Mouse (Mus musculus) intestine, embryonic 15.5 days (tissue): ENCODE data around the gene Icam5. TPM values are rescaled to one million over a fixed set of nuclear protein-coding genes. Genes with fewer than 3 reads are reported as not detected.
"Not testable (repeated sequence)": the region's sequence is repeated elsewhere in the genome, so short reads cannot be mapped to it uniquely, and the experiment has no call there.

Source experiments
- ATAC-seq: fragments of 200-750 bp; cut with Nextera tagmentation; 2 replicates; pipeline ENCODE4 v1.8.0; 2017; ENCODE audit warnings: moderate TSS enrichment, moderate library complexity
- H3K27ac ChIP-seq: fragments of 300-500 bp; sonication (generic); 2 replicates; pipeline ENCODE4 v1.5.1; 2015; ENCODE audit warnings: mild to moderate bottlenecking, inconsistent platforms
- H3K27me3 ChIP-seq: fragments of 300-500 bp; sonication (generic); replicated peaks from 2 replicates; pipeline ENCODE4 v1.6.1; 2015; ENCODE audit warnings: inconsistent platforms
- H3K36me3 ChIP-seq: fragments of 300-500 bp; sonication (generic); 2 replicates; pipeline ENCODE4 v1.6.1; 2015; ENCODE audit warnings: inconsistent platforms
- H3K4me1 ChIP-seq: fragments of 300-500 bp; sonication (generic); replicated peaks from 2 replicates; pipeline ENCODE4 v1.6.1; 2015; ENCODE audit warnings: inconsistent platforms
- H3K4me2 ChIP-seq: fragments of 300-500 bp; sonication (generic); replicated peaks from 2 replicates; pipeline ENCODE4 v1.6.1; 2015; ENCODE audit warnings: mild to moderate bottlenecking, inconsistent platforms
- H3K4me3 ChIP-seq: fragments of 300-500 bp; sonication (generic); replicated peaks from 2 replicates; pipeline ENCODE4 v1.5.1; 2015; ENCODE audit warnings: inconsistent platforms
- H3K9ac ChIP-seq: fragments of 300-500 bp; sonication (generic); 2 replicates; pipeline ENCODE4 v1.6.1; 2015; ENCODE audit warnings: inconsistent platforms
- H3K9me3 ChIP-seq: fragments of 300-500 bp; sonication (generic); 2 replicates; pipeline ENCODE4 v1.6.1; 2016; ENCODE audit warnings: inconsistent platforms
- WGBS: fragments of 180-500 bp; shearing (Covaris S2); methylation state at CpG from one replicate; pipeline ENCODE4 v1.1.7; 2015; 5-methylcytosine and 5-hydroxymethylcytosine counted together
- polyA plus RNA-seq: library from polyadenylated mRNA; unstranded; fragments of >200 nt; fragmentation: Nextera tagmentation; extraction: Ambion mirVana; gene quantifications from 2 replicates; pipeline ENCODE4 v1.2.1, GENCODE M21; 2015

The Icam5 gene
- polyA plus RNA-seq, 1 experiment from 2014 or later, result 0.16 TPM

DNA sequence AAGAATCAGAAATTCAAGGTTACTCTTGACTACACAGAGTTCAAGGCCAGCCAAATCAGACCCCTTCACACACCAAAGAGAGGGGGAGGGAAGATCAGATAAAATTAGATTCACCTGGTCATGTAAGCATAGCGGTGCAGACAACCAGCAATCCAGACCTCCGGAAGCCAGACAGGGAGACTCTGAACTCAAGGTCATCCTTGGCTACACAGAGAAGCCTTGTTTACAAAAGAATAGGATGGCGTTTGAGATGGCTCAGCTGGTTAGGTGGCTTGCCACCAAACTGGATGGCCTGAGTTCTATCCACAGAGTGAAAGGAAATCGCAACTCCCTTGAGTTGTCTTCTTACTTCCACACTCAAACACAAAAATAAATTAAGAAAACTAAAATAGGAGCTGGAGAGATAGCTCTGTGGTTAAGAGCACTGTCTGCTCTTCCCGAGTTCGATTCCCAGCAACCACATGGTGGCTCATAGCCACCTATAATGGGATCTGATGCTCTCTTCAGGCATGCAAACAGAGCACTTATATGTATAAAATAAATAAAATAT, 30.1 kb upstream of the Icam5 start:
- ATAC-seq, result no peak
- Histone ChIP-seq H3K4me3 (no peak overlapping the region), H3K4me2 (no peak overlapping the region), H3K4me1 (0 out of 2 replicates have a peak, but pooled peaks cover 2% of the 10 kb centered on the region), H3K27me3 (no peaks in the 10 kb centered on the region), H3K27ac (no peak overlapping the region), H3K9me3 (no peaks in the 10 kb centered on the region), H3K9ac (no peak overlapping the region), H3K36me3 (peaks cover 11% of the 10 kb centered on the region)
- 50% methylated on average over 6 of the region's 6 CpGs for WGBS

- Histone ChIP-seq H3K36me3 (peaks cover 17% of the 10 kb centered on the region), H3K27ac (peak overlapping the region; percentile 86; the same call in 1 of the 2 replicates), H3K9me3 (no peaks in the 10 kb centered on the region), H3K4me1 (0 out of 2 replicates have a peak, but pooled peaks cover 2% of the 10 kb centered on the region), H3K4me2 (peak overlapping the region; percentile 69), H3K9ac (peak overlapping the region; percentile 80), H3K4me3 (peak overlapping the region; percentile 79), H3K27me3 (no peaks in the 10 kb centered on the region)
- no peak; the same call in none of the 2 replicates for ATAC-seq
- WGBS, result 11% methylated on average over 7 of the region's 7 CpGs
Measured at GRCm38 (mm10) chr9:21002270-21002626, 29.6 kb upstream of the Icam5 start.

DNA sequence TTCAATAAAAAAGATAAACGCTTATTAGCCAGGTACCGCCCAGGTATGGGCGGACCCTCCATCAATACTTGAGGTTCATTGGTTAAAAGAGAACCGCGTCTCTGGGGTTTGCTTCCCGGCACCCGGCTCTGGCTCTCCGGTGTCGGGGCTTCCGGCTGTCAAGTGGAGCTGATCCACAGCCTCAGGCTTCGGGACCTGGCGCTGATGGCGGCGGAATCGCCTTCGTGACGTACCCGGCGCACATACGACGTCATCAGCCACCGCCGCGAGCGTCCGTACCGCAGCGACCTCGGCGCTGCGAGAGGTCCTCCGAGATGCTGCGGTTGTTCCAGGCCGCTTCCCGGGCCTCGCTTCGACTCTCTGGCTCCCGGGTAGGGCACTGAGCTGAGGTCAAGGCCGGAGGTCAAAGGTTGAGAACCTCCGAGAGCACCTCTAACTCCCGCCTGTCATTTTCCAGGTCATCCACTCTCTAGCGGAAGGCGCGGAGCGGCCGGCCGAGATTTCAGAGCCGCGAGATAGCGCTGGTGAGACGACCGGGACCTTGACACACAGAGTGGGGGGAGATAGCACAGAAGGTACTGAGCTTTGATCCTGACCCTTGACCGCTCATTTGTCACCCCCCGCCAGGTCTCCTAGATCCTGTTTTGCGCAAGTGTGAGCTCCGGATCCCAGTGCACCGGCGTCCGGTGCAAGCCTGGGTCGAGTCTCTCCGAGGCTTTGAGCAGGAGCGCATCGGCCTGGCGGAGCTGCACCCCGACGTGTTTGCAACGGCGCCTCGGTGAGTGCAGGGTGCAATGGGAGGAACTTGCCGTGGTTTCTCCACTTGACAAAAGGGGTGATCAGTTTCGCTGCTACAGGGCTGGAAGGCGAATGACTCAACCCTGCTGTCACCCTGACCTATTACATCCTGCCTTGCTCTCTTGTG, 29.0 kb upstream of the Icam5 start, which contains the start of gene Mrpl4:
Gene Mrpl4, plus strand, starts transcription at position 112 of the 925 bp plus-strand sequence.
- Histone ChIP-seq H3K36me3 (peaks cover 22% of the 10 kb centered on the region), H3K9me3 (no peaks in the 10 kb centered on the region), H3K27ac (peak within 1 kb of the TSS; percentile 86), H3K9ac (peak within 1 kb of the TSS; percentile 80), H3K4me3 (peak within 1 kb of the TSS; percentile 79), H3K4me1 (0 out of 2 replicates have a peak, but pooled peaks cover 2% of the 10 kb centered on the region), H3K27me3 (no peaks in the 10 kb centered on the region), H3K4me2 (peak within 1 kb of the TSS; percentile 69)
- peak; percentile 90 for ATAC-seq
- under 1% methylated on average over 72 of the region's 72 CpGs for WGBS

GRCm38 (mm10) chr9:21007313-21007952, 24.4 kb upstream of the Icam5 start:
- Histone ChIP-seq H3K4me2 (no peak overlapping the region), H3K9ac (no peak overlapping the region), H3K36me3 (peaks cover 25% of the 10 kb centered on the region), H3K27me3 (no peaks in the 10 kb centered on the region), H3K9me3 (no peaks in the 10 kb centered on the region), H3K27ac (no peak overlapping the region), H3K4me1 (0 out of 2 replicates have a peak, but pooled peaks cover 6% of the 10 kb centered on the region), H3K4me3 (no peak overlapping the region)
- no peak for ATAC-seq
- WGBS, result 93% methylated on average over 10 of the region's 10 CpGs

- Histone ChIP-seq H3K27me3 (no peaks in the 10 kb centered on the region), H3K4me3 (no peak overlapping the region), H3K36me3 (peaks cover 25% of the 10 kb centered on the region), H3K27ac (no peak overlapping the region), H3K9ac (no peak overlapping the region), H3K4me2 (no peak overlapping the region), H3K9me3 (no peaks in the 10 kb centered on the region), H3K4me1 (0 out of 2 replicates have a peak, but pooled peaks cover 6% of the 10 kb centered on the region)
- 78% methylated on average over 7 of the region's 7 CpGs for WGBS
- ATAC-seq, result no peak
Measured at GRCm38 (mm10) chr9:21008007-21008406, 23.9 kb upstream of the Icam5 start.

GRCm38 (mm10) chr9:21010362-21010761, 21.5 kb upstream of the Icam5 start:
- Histone ChIP-seq H3K4me3 (no peak overlapping the region), H3K27ac (no peak overlapping the region), H3K36me3 (peaks cover 17% of the 10 kb centered on the region), H3K4me2 (no peak overlapping the region), H3K9me3 (no peaks in the 10 kb centered on the region), H3K9ac (no peak overlapping the region), H3K27me3 (peaks cover 1% of the 10 kb centered on the region), H3K4me1 (peaks cover 13% of the 10 kb centered on the region)
- WGBS, result 45% methylated on average over 2 of the region's 2 CpGs
- ATAC-seq, result no peak

DNA sequence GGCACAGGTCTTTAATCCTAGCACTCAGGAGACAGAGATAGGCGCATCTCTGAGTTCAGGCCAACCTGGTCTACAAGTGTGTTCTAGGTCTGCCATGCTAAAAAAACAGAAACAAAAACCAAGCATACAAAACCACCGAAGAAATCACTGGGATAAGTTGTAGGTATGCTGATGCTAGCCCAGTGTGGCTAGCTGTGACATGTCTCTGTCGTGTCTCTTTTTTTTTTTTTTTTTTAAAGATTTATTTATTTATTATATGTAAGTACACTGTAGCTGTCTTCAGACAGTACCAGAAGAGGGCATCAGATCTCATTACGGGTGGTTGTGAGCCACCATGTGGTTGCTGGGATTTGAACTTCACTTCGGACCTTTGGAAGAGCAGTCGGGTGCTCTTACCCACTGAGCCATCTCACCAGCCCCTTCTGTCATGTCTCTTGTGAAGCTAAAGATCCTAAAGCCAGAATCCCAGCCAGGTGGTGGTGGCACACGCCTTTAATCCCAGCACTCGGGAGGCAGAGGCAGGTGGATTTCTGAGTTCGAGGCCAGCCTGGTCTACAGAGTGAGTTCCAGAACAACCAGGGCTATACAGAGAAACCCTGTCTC, 20.8 kb upstream of the Icam5 start:
- WGBS, result 70% methylated on average over 9 of the region's 9 CpGs
- Histone ChIP-seq H3K4me1 (peaks cover 20% of the 10 kb centered on the region), H3K36me3 (peaks cover 15% of the 10 kb centered on the region)
- H3K4me3 ChIP-seq, H3K4me2 ChIP-seq, H3K9me3 ChIP-seq, H3K27me3 ChIP-seq, H3K9ac ChIP-seq, ATAC-seq, H3K27ac ChIP-seq: not testable (repeated sequence)

DNA sequence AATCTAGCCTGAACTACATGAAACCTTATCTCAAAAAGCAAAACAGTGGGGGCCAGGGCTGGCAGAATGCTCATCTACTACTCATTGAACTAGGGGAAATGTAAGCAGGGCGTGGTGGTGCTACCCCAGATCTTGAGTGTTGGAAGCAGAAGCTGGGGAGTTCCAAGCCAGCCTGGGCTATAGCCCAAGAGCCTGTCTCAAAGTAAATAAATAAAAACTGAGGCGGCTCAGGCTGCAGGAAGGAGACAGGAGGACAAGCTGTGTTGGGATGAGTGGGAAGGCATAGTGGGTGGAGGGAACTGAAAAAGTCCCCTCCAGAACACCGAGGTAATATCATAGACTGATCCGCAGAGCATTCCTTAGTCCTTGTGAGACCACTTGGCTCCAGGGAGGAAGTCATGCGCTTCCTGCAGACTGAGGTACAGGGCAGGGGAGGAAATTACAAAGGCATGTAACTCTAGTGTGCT, 20.0 kb upstream of the Icam5 start:
- no peak for ATAC-seq
- Histone ChIP-seq H3K27ac (0 out of 2 replicates have a peak overlapping the region, but pooled peaks have one; percentile 23), H3K9ac (no peak overlapping the region), H3K36me3 (peaks cover 12% of the 10 kb centered on the region), H3K4me3 (no peak overlapping the region), H3K9me3 (no peaks in the 10 kb centered on the region), H3K4me1 (peaks cover 26% of the 10 kb centered on the region), H3K27me3 (peaks cover 12% of the 10 kb centered on the region), H3K4me2 (no peak overlapping the region)
- 50% methylated on average over 5 of the region's 5 CpGs for WGBS

GRCm38 (mm10) chr9:21012368-21012767, 19.5 kb upstream of the Icam5 start:
- Histone ChIP-seq H3K27ac (0 out of 2 replicates have a peak overlapping the region, but pooled peaks have one; percentile 10), H3K9me3 (no peaks in the 10 kb centered on the region), H3K36me3 (peaks cover 7% of the 10 kb centered on the region; the same call in 1 of the 2 replicates), H3K4me3 (no peak overlapping the region), H3K9ac (no peak overlapping the region), H3K27me3 (peaks cover 14% of the 10 kb centered on the region), H3K4me1 (peaks cover 27% of the 10 kb centered on the region), H3K4me2 (no peak overlapping the region)
- whole genome bisulfite sequencing, result 43% methylated on average over 1 of the region's 1 CpGs
- no peak for ATAC-seq

DNA sequence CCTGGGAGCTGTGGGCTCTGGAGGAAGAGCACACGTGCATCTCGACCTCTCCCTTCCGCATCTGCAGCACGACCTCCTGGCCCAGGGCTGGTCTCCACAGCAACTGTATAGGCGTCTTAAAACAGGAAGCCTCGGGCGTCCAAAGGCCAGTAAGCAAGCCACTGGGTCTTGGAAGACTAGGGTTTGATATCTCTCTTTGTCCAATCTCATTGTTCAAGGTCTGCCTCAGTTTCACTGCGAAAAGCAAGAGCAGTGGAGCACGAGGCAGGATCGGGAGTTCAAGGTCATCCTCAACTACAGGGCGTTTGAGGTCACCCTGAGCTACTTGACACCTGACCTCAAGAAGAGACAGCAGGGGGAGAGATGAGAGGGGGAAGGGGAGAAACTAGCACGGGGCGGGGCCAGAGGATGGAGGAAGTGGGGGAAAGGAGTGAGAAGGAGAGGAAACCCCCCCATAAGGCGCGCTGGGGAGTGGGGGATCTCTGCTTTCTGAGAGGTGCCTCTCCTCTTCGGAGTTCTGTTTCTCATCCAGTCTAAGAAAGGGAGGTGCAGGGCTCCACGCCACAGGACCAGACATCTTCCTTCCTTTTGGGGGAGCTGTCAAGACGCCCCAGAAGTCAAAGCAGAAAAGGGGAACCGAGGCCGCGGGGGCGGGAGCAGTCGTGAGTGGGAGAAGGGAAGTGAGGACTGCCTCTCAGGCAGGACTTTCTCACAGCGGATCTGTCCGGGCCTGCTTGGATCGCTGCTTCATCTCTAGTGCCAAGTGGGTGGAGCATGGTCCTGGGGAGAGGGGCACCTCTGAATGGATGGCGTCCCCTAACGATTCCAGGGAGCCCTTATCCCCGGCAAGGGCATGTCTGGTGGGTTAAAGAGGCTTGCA, 16.9 kb upstream of the Icam5 start:
- peak overlapping the region; percentile 37 for H3K9ac ChIP-seq
- no peaks in the 10 kb centered on the region for H3K36me3 ChIP-seq
- H3K4me2 ChIP-seq, result peak overlapping the region; percentile 83
- ATAC-seq, result peak; percentile 55
- WGBS, result 7% methylated on average over 29 of the region's 29 CpGs
- H3K27ac ChIP-seq, result peak overlapping the region; percentile 51; the same call in 1 of the 2 replicates
- peaks cover 27% of the 10 kb centered on the region for H3K4me1 ChIP-seq
- H3K27me3 ChIP-seq, result peaks cover 15% of the 10 kb centered on the region
- H3K4me3 ChIP-seq, result peak overlapping the region; percentile 44
- H3K9me3 ChIP-seq, result no peaks in the 10 kb centered on the region

DNA sequence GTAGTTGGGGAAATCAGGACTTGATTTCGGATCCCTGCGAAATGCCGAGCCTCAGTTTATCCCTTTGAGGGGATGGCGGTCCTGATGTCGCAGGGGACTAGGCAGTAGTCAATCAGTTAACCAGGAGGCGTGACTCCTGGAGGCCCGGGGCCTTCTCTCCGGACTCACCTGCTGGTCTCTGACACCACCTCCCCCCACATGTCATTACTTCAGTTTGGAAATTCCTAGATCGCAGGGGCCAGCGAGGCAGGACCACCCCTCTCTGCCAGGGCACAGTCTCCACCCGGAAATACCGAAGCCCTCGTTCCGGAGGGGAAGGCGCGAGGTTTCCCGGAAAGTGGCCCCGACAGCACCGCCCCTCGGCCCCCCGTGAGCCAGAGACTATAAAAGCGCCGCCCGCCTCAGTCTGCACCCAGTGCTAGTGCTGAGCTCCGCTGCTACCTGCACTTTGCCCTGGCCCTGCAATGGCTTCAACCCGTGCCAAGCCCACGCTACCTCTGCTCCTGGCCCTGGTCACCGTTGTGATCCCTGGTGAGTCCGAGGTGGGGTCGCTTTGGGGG, 16.2 kb upstream of the Icam5 start, which contains the start of gene Icam1:
Gene Icam1, plus strand, starts transcription at position 415 of the 560 bp plus-strand sequence.
- peak within 1 kb of the TSS; percentile 83 for H3K4me2 ChIP-seq

More for the DNA sequence above, 16.2 kb upstream of the Icam5 start, which contains the start of gene Icam1:
- WGBS, result under 1% methylated on average over 30 of the region's 30 CpGs
- H3K27me3 ChIP-seq, result peaks cover 15% of the 10 kb centered on the region
- peak within 1 kb of the TSS; percentile 44 for H3K4me3 ChIP-seq
- H3K27ac ChIP-seq, result peak within 1 kb of the TSS; percentile 51; the same call in 1 of the 2 replicates
- H3K36me3 ChIP-seq, result no peaks in the 10 kb centered on the region
- peak; percentile 88 for ATAC-seq
- H3K4me1 ChIP-seq, result peaks cover 27% of the 10 kb centered on the region
- peak within 1 kb of the TSS; percentile 37 for H3K9ac ChIP-seq
- no peaks in the 10 kb centered on the region for H3K9me3 ChIP-seq
